Mouse (Mus musculus) midbrain, embryonic 16.5 days (tissue): ENCODE results near the gene Ccdc169. TPM values are rescaled to one million over a fixed set of nuclear protein-coding genes. Genes with fewer than 3 reads are reported as not detected.
"Not testable (repeated sequence)": the region's sequence is repeated elsewhere in the genome, so short reads cannot be mapped to it uniquely, and the experiment has no call there.

Source experiments
- ATAC-seq: fragments of 200-750 bp; cut with Nextera tagmentation; 2 replicates; pipeline ENCODE4 v1.8.0; 2017; ENCODE audit warnings: moderate TSS enrichment
- H3K27ac ChIP-seq: fragments of 300-500 bp; sonication (generic); 2 replicates; pipeline ENCODE4 v1.5.1; 2014; ENCODE audit warnings: mild to moderate bottlenecking, low read length, mixed read lengths
- H3K27me3 ChIP-seq: fragments of 300-500 bp; sonication (generic); 2 replicates; pipeline ENCODE4 v1.6.1; 2014; ENCODE audit warnings: low read depth, low read length, mixed read lengths; ENCODE audit not compliant: control insufficient read depth, insufficient read depth
- H3K36me3 ChIP-seq: fragments of 300-500 bp; sonication (generic); 2 replicates; pipeline ENCODE4 v1.6.1; 2014; ENCODE audit warnings: mild to moderate bottlenecking, low read length, moderate library complexity, mixed read lengths; ENCODE audit not compliant: control insufficient read depth, insufficient read depth
- H3K4me1 ChIP-seq: fragments of 300-500 bp; sonication (generic); 2 replicates; pipeline ENCODE4 v1.6.1; 2014; ENCODE audit warnings: mild to moderate bottlenecking, low read length, mixed read lengths; ENCODE audit not compliant: control insufficient read depth, insufficient read depth
- H3K4me2 ChIP-seq: fragments of 300-500 bp; sonication (generic); 2 replicates; pipeline ENCODE4 v1.6.1; 2014; ENCODE audit warnings: mild to moderate bottlenecking, low read length, mixed read lengths
- H3K4me3 ChIP-seq: fragments of 300-500 bp; sonication (generic); 2 replicates; pipeline ENCODE4 v1.5.1; 2014; ENCODE audit warnings: low read depth, mild to moderate bottlenecking, low read length, moderate library complexity, mixed read lengths
- H3K9ac ChIP-seq: fragments of 300-500 bp; sonication (generic); 2 replicates; pipeline ENCODE4 v1.6.1; 2014; ENCODE audit warnings: low read depth, low read length, mixed read lengths
- H3K9me3 ChIP-seq: fragments of 300-500 bp; sonication (generic); replicated peaks from 2 replicates; pipeline ENCODE4 v1.6.1; 2014; ENCODE audit warnings: mild to moderate bottlenecking, low read length, mixed read lengths; ENCODE audit not compliant: control insufficient read depth, poor library complexity, severe bottlenecking
- WGBS: fragments of 180-500 bp; shearing (Covaris S2); extraction: QIAGEN DNeasy Blood & Tissue Kit; methylation state at CpG from one replicate; pipeline ENCODE4 v1.1.7; 2014; 5-methylcytosine and 5-hydroxymethylcytosine counted together
- polyA plus RNA-seq: library from polyadenylated mRNA; unstranded; fragments of >200 nt; fragmentation: Nextera tagmentation; extraction: Ambion mirVana; gene quantifications from 2 replicates; pipeline ENCODE4 v1.2.1, GENCODE M21; 2015

Ccdc169 gene
- polyA plus RNA-seq, 1 experiment from 2014 or later: 0.10 TPM

DNA sequence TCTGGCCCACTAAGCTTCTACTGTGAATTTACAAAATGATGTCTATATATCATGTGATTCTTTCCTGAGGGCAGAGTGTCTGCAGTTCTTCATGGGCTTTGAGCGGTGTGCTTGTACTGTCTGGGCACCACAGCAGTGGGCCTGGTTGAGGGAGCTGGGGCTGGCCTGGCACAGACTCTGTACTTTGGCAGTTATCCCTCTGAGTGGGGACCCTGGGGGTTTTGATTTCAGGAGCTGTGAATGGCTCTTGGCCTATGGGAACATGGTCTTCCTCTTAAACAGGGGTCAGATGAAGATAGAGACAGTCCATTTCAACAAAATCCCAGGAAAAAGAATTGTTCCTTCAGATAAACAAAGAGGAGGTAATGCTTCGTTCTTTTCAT is 59.2 kb downstream of the Ccdc169 start:
- no peak for ATAC-seq
- 95% methylated on average over 2 of the region's 2 CpGs for WGBS
- Histone ChIP-seq H3K9me3 (no peaks in the 10 kb centered on the region), H3K4me2 (no peak overlapping the region), H3K4me1 (no peaks in the 10 kb centered on the region), H3K9ac (no peak overlapping the region), H3K27me3 (no peaks in the 10 kb centered on the region), H3K4me3 (no peak overlapping the region), H3K36me3 (no peaks in the 10 kb centered on the region), H3K27ac (no peak overlapping the region)

DNA sequence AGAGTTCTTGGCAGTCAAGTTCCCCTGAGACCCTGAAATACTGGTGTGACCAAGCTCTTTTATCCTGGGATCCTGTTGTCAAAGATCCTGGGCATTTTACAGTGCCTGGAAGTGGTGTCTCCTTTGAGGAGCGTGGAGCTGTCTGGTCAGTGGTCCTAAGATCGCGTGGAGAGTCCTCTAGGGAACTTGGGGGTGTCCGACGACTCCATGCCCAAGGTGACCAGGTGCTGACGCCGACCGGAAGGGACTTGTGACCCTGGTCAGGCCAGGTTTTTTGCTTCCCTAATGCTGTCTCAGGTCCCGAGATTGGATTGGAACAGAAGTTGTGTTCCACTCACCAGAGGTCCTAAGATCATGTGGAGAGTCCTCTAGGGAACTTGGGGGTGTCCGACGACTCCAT is 66.5 kb downstream of the Ccdc169 start:
- ATAC-seq: not testable (repeated sequence)

DNA sequence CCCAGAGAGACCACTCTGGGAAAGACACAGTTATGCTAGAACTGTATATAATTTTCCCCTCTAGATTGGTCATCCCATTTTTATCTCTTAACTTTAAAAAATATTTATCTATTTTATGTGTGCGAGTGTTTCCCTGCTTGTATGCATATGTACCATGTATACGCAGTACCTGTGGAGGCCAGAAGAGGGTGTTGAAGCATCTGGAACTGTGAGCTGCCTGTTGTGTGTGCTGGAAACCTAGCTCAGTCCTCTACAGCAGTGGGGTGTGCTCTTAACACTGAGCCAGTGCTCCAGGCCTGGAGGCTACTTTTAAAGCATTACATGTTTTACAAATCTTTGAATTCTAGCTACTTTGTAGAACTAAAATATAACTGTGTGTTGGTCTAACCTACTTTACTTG is 69.3 kb downstream of the Ccdc169 start:
- Histone ChIP-seq H3K27ac (no peak overlapping the region), H3K4me1 (0 out of 2 replicates have a peak, but pooled peaks cover 2% of the 10 kb centered on the region), H3K36me3 (no peaks in the 10 kb centered on the region), H3K9me3 (no peaks in the 10 kb centered on the region), H3K9ac (no peak overlapping the region), H3K4me2 (no peak overlapping the region), H3K27me3 (no peaks in the 10 kb centered on the region), H3K4me3 (no peak overlapping the region)
- ATAC-seq: no peak
- 98% methylated on average over 2 of the region's 2 CpGs for WGBS

More for the DNA sequence above, 66.5 kb downstream of the Ccdc169 start:
- not testable (repeated sequence) for H3K27me3 ChIP-seq, H3K4me3 ChIP-seq, H3K9ac ChIP-seq, H3K4me2 ChIP-seq, H3K27ac ChIP-seq, H3K9me3 ChIP-seq, H3K36me3 ChIP-seq, H3K4me1 ChIP-seq
- WGBS: 93% methylated on average over 11 of the region's 11 CpGs

DNA sequence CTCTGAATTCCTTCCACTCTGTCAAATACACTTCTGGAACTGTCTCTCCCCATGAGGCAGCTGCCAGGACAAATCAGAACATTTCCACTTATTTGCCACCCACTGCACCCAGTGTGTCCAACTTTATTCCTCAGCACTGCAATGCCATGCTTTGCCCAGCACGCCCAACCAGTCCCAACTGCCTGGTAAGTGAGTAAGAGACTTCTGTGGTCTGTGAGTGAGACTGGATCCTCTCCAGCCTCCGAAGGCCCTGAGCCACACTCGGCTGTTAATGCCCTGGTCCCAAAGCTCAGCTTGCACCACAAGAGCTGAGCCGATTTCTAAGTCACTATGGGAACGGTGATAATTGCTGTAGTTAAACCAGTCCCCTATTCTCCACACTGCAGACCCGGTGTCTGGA is 70.5 kb downstream of the Ccdc169 start:
- Histone ChIP-seq H3K4me3 (no peak overlapping the region), H3K4me2 (no peak overlapping the region), H3K27ac (no peak overlapping the region), H3K9me3 (no peaks in the 10 kb centered on the region), H3K36me3 (no peaks in the 10 kb centered on the region), H3K27me3 (no peaks in the 10 kb centered on the region), H3K4me1 (0 out of 2 replicates have a peak, but pooled peaks cover 2% of the 10 kb centered on the region), H3K9ac (no peak overlapping the region)
- 40% methylated on average over 6 of the region's 6 CpGs for WGBS
- no peak for ATAC-seq

DNA sequence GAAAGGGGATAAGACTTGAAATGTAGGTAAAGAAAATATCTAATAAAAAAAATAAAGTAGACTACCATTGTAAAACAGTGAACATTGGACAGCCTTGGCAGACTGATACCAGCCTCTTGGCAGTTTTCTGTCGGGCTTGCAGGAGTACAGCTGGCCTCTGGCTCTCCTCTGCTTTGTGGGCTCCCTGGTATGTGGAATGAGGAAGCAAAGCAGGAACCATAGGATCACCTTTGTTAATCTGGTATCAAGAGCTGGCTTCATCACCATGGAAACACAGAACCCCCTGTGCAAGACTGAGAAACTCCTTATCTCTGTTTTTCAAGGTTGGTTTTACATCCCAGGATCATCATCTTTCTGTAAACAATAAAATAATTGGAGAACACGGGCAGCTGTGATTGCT is 75.1 kb downstream of the Ccdc169 start:
- ATAC-seq: 0 out of 2 replicates have a peak, but pooled peaks have one; percentile 54
- no peaks in the 10 kb centered on the region for H3K27me3 ChIP-seq
- H3K4me2 ChIP-seq: no peak overlapping the region
- H3K27ac ChIP-seq: no peak overlapping the region
- 28% methylated on average over 2 of the region's 2 CpGs for WGBS
- no peak overlapping the region for H3K9ac ChIP-seq
- H3K36me3 ChIP-seq: no peaks in the 10 kb centered on the region
- 0 out of 2 replicates have a peak, but pooled peaks cover 4% of the 10 kb centered on the region for H3K4me1 ChIP-seq
- H3K9me3 ChIP-seq: no peaks in the 10 kb centered on the region
- H3K4me3 ChIP-seq: no peak overlapping the region

DNA sequence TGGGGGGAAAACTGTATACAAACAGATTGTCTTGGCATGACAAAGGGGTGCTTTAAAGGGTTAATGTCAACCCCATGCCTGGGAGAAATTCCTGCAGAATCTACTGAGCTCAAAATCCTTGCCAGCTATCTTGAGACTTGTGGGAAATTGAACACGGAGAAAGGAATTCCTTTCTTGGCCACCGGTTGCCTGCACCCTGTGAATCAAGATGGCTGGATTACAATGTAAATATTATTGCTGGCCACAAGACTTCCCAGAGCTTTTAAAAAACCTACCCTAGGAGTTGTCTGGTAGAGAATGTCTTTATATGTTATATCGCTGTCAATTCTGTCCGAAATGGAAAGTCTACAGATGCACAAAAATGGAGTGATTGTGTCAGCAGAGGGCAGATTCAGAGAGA is 76.6 kb downstream of the Ccdc169 start:
- no peaks in the 10 kb centered on the region for H3K27me3 ChIP-seq
- H3K4me1 ChIP-seq: 0 out of 2 replicates have a peak, but pooled peaks cover 2% of the 10 kb centered on the region
- no peak overlapping the region for H3K27ac ChIP-seq
- H3K4me2 ChIP-seq: no peak overlapping the region
- no peak overlapping the region for H3K4me3 ChIP-seq
- H3K9me3 ChIP-seq: no peaks in the 10 kb centered on the region
- 51% methylated on average over 4 of the region's 4 CpGs for WGBS
- no peak for ATAC-seq
- no peak overlapping the region for H3K9ac ChIP-seq
- no peaks in the 10 kb centered on the region for H3K36me3 ChIP-seq

DNA sequence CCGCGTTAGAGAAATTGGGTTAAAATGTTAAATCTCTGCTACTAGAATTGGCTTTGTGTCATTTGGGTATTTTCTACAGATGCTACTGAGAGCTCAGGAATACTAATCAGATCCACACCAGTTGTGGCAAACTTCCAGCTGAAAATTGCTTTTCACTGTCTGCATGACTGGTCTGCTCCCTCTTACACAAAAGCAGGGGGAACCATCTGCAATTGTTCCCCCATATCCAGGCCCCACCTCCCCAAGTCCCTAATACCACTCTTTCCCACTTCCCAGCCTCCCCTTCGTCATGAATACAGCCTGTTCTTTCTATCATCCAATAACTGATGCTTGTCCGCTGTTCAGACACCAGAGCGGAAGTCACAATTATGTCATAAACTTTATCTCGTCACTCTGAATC is 77.3 kb downstream of the Ccdc169 start:
- no peak overlapping the region for H3K9ac ChIP-seq
- H3K4me3 ChIP-seq: no peak overlapping the region
- H3K36me3 ChIP-seq: no peaks in the 10 kb centered on the region
- H3K4me2 ChIP-seq: no peak overlapping the region
- H3K27ac ChIP-seq: no peak overlapping the region
- ATAC-seq: no peak
- no peaks in the 10 kb centered on the region for H3K9me3 ChIP-seq
- 55% methylated on average over 6 of the region's 6 CpGs for WGBS
- 0 out of 2 replicates have a peak, but pooled peaks cover 2% of the 10 kb centered on the region for H3K4me1 ChIP-seq
- no peaks in the 10 kb centered on the region for H3K27me3 ChIP-seq

DNA sequence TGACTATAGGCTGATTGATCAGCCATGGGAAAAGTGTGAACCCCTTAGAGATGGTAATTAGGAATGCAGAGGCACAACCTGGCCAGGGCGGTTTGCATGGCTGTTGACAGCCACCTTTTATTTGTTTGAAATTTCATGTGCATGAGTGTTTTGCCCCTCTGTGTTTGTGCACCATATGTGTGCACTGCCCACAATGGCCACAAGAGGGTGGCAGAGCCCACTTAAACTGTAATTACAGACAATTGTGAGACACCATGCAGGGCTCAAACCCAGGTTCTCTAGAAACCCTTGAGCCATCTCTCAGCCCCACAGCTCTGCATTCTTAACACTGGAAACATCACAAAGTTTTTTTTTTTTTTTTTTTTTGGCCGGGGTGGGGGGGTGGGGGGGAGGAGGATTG is 85.4 kb downstream of the Ccdc169 start:
- Histone ChIP-seq H3K4me1 (peaks cover 11% of the 10 kb centered on the region), H3K36me3 (no peaks in the 10 kb centered on the region), H3K27me3 (no peaks in the 10 kb centered on the region), H3K27ac (no peak overlapping the region), H3K9me3 (no peaks in the 10 kb centered on the region; the same call in 1 of the 2 replicates), H3K4me2 (no peak overlapping the region), H3K9ac (no peak overlapping the region), H3K4me3 (no peak overlapping the region)
- no peak for ATAC-seq
- 95% methylated on average over 2 of the region's 2 CpGs for WGBS
